Mouse (Mus musculus) thymus, postnatal 0 days (tissue): Measurements from ENCODE around the gene Leng8. TPM values are rescaled to one million over a fixed set of nuclear protein-coding genes. Genes with fewer than 3 reads are reported as not detected.

ENCODE experiments used
- DNase-seq: peaks from one replicate; pipeline ENCODE4 v3.0.0-alpha.2; 2015; ENCODE audit warnings: low spot score
- polyA plus RNA-seq: library from polyadenylated mRNA; unstranded; fragments of >200 nt; fragmentation: Nextera tagmentation; extraction: Ambion mirVana; gene quantifications from 2 replicates; pipeline ENCODE4 v1.2.1, GENCODE M21; 2015

Gene Leng8
- polyA plus RNA-seq: 23.0 and 30.9 TPM in 2 replicates

- DNase-seq: peak; percentile 99
Observed at GRCm38 (mm10) chr7:4136771-4137531, at the start of gene Leng8. Leng8 (plus strand) TSS chr7:4137039.

GRCm38 (mm10) chr7:4087238-4087895 lies 49.5 kb upstream of the Leng8 start:
- peak; percentile 50 for DNase-seq

- DNase-seq: no peak
Observed at GRCm38 (mm10) chr7:4087896-4088480, 48.9 kb upstream of the Leng8 start.

- DNase-seq: no peak
Observed at GRCm38 (mm10) chr7:4088679-4089078, 48.2 kb upstream of the Leng8 start.

- no peak for DNase-seq
Observed at GRCm38 (mm10) chr7:4091170-4091569, 45.7 kb upstream of the Leng8 start.

- DNase-seq: no peak
Observed at GRCm38 (mm10) chr7:4098301-4098700, 38.5 kb upstream of the Leng8 start.

- DNase-seq: no peak
Observed at GRCm38 (mm10) chr7:4098832-4099231, 38.0 kb upstream of the Leng8 start.

GRCm38 (mm10) chr7:4101144-4101543 lies 35.7 kb upstream of the Leng8 start:
- DNase-seq: no peak

- peak; percentile 61 for DNase-seq
Observed at GRCm38 (mm10) chr7:4103411-4103810, 33.4 kb upstream of the Leng8 start.

- no peak for DNase-seq
Observed at GRCm38 (mm10) chr7:4111766-4112165, 25.1 kb upstream of the Leng8 start.

- DNase-seq: no peak
Observed at GRCm38 (mm10) chr7:4117050-4117814, 19.6 kb upstream of the Leng8 start.

- DNase-seq: peak; percentile 34
Observed at GRCm38 (mm10) chr7:4119344-4119902, 17.4 kb upstream of the Leng8 start, which contains the start of gene Ttyh1. Ttyh1 (plus strand) TSS chr7:4119408.

GRCm38 (mm10) chr7:4119976-4120921 lies 16.6 kb upstream of the Leng8 start:
- DNase-seq: no peak

GRCm38 (mm10) chr7:4122076-4122768 lies 14.6 kb upstream of the Leng8 start:
- DNase-seq: no peak

GRCm38 (mm10) chr7:4122783-4123182 lies 14.1 kb upstream of the Leng8 start:
- DNase-seq: no peak

GRCm38 (mm10) chr7:4123732-4124131 lies 13.1 kb upstream of the Leng8 start:
- DNase-seq: no peak

- DNase-seq: peak; percentile 78
Observed at GRCm38 (mm10) chr7:4124315-4124759, 12.5 kb upstream of the Leng8 start.

- no peak for DNase-seq
Observed at GRCm38 (mm10) chr7:4124856-4125255, 12.0 kb upstream of the Leng8 start.

- DNase-seq: no peak
Observed at GRCm38 (mm10) chr7:4125306-4125705, 11.5 kb upstream of the Leng8 start.
